Mouse (Mus musculus): ENCODE results near the gene Rnf38. TPM values are rescaled to one million over a fixed set of nuclear protein-coding genes. Genes with fewer than 3 reads are reported as not detected.

The Rnf38 gene
- polyA plus RNA-seq, 1 experiment: 35.4 TPM

DNA sequence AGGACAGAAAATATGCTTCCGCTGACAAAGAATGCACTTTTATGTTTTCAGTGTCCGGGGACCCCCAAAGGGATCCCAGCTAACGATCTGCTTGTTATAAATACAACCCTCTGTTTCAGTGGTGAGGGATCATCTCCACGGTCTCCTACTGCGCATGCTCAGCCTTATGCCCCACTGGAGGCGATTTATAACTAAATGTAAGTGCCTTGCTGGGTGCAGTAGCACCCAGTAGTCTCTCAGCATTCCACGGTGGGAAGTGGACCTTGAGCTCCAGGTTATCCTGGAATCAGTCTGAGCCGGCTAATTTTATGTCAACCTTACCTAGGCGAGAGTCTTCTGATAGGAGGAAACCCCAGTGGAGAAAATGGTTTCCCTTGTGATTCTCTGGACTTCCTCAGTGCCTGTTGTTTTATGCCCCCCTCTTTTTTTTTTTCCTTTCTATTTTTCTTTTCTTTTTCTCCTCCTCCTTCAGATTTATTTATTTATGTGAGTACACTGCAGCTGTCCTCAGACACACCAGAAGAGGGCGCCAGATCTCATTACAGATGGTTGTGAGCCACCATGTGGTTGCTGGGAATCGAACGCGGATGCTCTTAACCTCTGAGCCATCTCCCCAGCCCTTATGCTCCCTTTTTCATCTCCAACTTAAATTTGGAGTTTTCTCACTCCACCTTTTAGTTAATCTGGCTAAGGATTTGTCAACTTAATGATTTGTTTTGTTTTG is 148.8 kb downstream of the Rnf38 start:
- no peak for TF ChIP-seq CTCF (IDR thresholded peaks at IDR 0.05; ENCODE audit: control insufficient read depth, insufficient read depth, low read length)
- no peak for TF ChIP-seq POLR2A (IDR thresholded peaks at IDR 0.05; ENCODE audit: borderline replicate concordance, control insufficient read depth, low read depth, low read length)
- no peaks in the 10 kb centered on the region; the same call in 1 of the 2 replicates for H3K4me1 ChIP-seq (ENCODE audit: control insufficient read depth, insufficient read depth, low read length)
- 78% methylated on average over 13 of the region's 13 CpGs for WGBS

DNA sequence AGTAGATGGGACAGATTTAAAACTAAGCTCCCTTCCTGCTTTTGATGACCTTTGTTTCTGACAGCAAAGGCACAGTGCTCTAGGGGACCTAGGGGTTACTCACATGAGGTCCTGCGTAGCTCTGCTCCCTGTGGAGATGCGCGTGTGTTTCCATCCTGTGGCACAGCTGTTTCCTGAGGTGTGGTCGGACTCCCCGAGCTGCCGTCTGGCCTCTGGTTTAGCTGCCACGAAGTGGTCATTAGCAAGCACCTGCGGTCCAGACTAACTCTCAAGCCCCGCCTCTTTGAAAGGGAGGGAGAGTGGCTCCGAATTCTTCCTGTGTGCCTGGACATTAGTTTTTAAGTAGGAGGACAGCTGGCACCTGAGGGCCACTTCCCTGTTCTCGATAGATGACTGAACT is 149.6 kb downstream of the Rnf38 start, which contains the start of gene Gne:
TSS of gene Gne (minus strand) at position 233 of the 400 bp plus-strand sequence.
- TF ChIP-seq CTCF (IDR thresholded peaks at IDR 0.05; ENCODE audit: control insufficient read depth, insufficient read depth, low read length): no peak
- TF ChIP-seq POLR2A (IDR thresholded peaks at IDR 0.05; ENCODE audit: borderline replicate concordance, control insufficient read depth, low read depth, low read length): no peak
- Histone ChIP-seq H3K4me1 (ENCODE audit: control insufficient read depth, insufficient read depth, low read length) (no peaks in the 10 kb centered on the region; the same call in 1 of the 2 replicates), H3K4me3 (replicated peaks; ENCODE audit: control insufficient read depth, low read depth, low read length) (no peak within 1 kb of the TSS), H3K27ac (ENCODE audit: control insufficient read depth, insufficient read depth, low read depth, low read length, poor library complexity) (no peak within 1 kb of the TSS)
- WGBS: under 1% methylated on average over 11 of the region's 11 CpGs

More for the DNA sequence above, 148.8 kb downstream of the Rnf38 start:
- Histone ChIP-seq H3K27ac (ENCODE audit: control insufficient read depth, insufficient read depth, low read depth, low read length, poor library complexity) (no peak overlapping the region), H3K4me3 (replicated peaks; ENCODE audit: control insufficient read depth, low read depth, low read length) (no peak overlapping the region)

DNA sequence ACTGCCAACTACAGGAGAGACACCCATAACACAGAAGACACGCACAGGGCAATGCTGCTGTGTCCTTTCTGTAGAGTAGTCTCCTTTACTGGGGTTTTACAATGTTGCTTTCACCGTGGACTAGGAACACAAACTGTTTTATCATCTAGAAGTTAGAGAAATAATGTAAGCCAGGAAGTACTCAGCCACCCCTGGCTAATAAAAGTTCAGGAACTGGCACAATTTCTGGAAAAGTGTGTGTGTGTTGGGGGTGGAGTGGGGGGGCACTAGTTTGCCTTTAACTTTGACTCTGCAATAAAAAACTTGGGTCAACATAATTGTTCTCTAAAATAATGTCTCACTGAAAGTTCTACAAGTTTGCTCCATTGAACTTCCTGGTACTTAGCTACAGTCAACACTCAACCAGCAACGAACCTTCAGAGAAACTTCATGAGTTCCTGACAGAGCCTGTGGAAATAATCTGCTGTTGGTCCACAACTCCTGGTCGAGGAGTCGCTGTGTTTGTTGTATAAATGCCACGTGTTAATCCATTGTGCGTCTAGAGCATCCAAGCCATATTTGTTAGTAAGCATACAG is 155.1 kb downstream of the Rnf38 start:
- TF ChIP-seq CTCF (IDR thresholded peaks at IDR 0.05; ENCODE audit: control insufficient read depth, insufficient read depth, low read length): no peak
- TF ChIP-seq POLR2A (IDR thresholded peaks at IDR 0.05; ENCODE audit: borderline replicate concordance, control insufficient read depth, low read depth, low read length): no peak
- Histone ChIP-seq H3K4me3 (replicated peaks; ENCODE audit: control insufficient read depth, low read depth, low read length) (no peak overlapping the region), H3K4me1 (ENCODE audit: control insufficient read depth, insufficient read depth, low read length) (no peaks in the 10 kb centered on the region; the same call in 1 of the 2 replicates), H3K27ac (ENCODE audit: control insufficient read depth, insufficient read depth, low read depth, low read length, poor library complexity) (no peak overlapping the region)
- 78% methylated on average over 7 of the region's 7 CpGs for WGBS

Other genes starting within 250 kb of the Rnf38 start
- gene Clta, start 229.3 kb downstream of the Rnf38 start, polyA plus RNA-seq (2011; ENCODE audit: insufficient read depth, insufficient read length, low replicate concordance, missing spikeins): 114 and 168 TPM in 2 replicates
- 8.1 and 13.6 TPM in 2 replicates for gene Gne, start 149.6 kb downstream of the Rnf38 start, polyA plus RNA-seq (2011; ENCODE audit: insufficient read depth, insufficient read length, low replicate concordance, missing spikeins)
- 9.8 and 10.8 TPM in 2 replicates for gene Melk, start 67.1 kb upstream of the Rnf38 start, polyA plus RNA-seq (2011; ENCODE audit: insufficient read depth, insufficient read length, low replicate concordance, missing spikeins)

All from bone marrow, adult 2 months (tissue).